Comparison of ENCODE assay signal across 21 mouse cellular contexts in the genomic region with DNA sequence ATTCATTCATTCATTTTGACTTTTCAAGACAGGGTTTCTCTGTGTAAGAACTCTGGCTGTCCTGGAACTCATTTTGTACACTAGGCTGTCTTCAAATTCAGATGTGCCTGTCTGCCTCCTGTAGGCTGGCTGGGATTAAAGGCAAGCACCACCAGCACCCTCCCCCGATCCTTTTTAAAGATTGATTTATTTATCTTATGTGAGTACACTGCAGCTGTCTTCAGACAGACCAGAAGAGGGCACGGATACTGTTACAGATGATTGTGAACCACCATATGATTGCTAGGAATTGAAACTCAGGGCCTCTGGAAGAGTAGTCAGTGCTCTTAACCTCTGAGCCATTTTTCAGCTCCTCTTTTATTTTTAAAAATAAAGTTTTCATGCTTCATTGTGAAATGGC. TPM values are rescaled to one million over a fixed set of nuclear protein-coding genes. Genes with fewer than 3 reads are reported as not detected.
DNase-seq lines count a peak whose midpoint lies in the region; ATAC-seq and TF ChIP-seq lines count a peak whose summit lies in the region.
"Had no signal": no experiment of that assay in that cellular context is flagged by ENCODE, and none has a peak within 500 bp of the region (broad histone marks: within the 10 kb centered on the region; RNA-seq: fewer than 3 reads in every experiment).

No protein-coding gene starts in this region.

- peak; percentile 1 for DNase-seq in embryonic facial prominence, embryonic 14.5 days (ENCODE audit: low spot score)
- no peak for DNase-seq in embryonic facial prominence, embryonic 10.5 days (ENCODE audit: low spot score)
- no peak for DNase-seq in layer of hippocampus, adult 2 months (ENCODE audit: low spot score in 2 of 2)
- no peak for DNase-seq in layer of hippocampus, postnatal 10 days (ENCODE audit: low spot score in 2 of 2)
- peak; percentile 1 for DNase-seq in retina, embryonic 14.5 days (ENCODE audit: low spot score)
- no peak for DNase-seq in retina, postnatal 1 day
- no peak for DNase-seq in hindbrain, postnatal 0 days (ENCODE audit: low spot score)
- DNase-seq in cerebellum, adult 2 months: no peak
- DNase-seq: adrenal gland, postnatal 14 days; cerebellum, adult 18-20 months; cerebellum, postnatal 10 days; forebrain, postnatal 0 days; gastrocnemius, postnatal 36 days; heart, postnatal 10 days; heart, postnatal 4 days had no signal

- no peaks in the 10 kb centered on the region for H3K9me3 ChIP-seq in embryonic facial prominence, embryonic 14.5 days (ENCODE audit: control insufficient read depth, low read length)
- no peaks in the 10 kb centered on the region; the same call in 1 of the 2 replicates for H3K9me3 ChIP-seq in embryonic facial prominence, embryonic 10.5 days
- no peaks in the 10 kb centered on the region for H3K9me3 ChIP-seq in hindbrain, postnatal 0 days (ENCODE audit: low read length)
- H3K9me3 ChIP-seq: forebrain, embryonic 13.5 days; hindbrain, embryonic 12.5 days had no signal

- WGBS in embryonic facial prominence, embryonic 14.5 days: 55% methylated on average over 2 of the region's 2 CpGs
- 68% methylated on average over 2 of the region's 2 CpGs for WGBS in embryonic facial prominence, embryonic 10.5 days
- WGBS in hindbrain, postnatal 0 days: 65% methylated on average over 2 of the region's 2 CpGs
- WGBS in cerebellum, adult 2 months: 71% methylated on average over 2 of the region's 2 CpGs

- TF ChIP-seq POLR2A in cerebellum, adult 2 months (IDR thresholded peaks at IDR 0.05; ENCODE audit: borderline replicate concordance, insufficient read depth, low read length): no peak

- H3K27me3 ChIP-seq in embryonic facial prominence, embryonic 14.5 days (replicated peaks; ENCODE audit: control insufficient read depth, insufficient read depth, low read length): no peaks in the 10 kb centered on the region
- H3K27me3 ChIP-seq in embryonic facial prominence, embryonic 10.5 days (replicated peaks; ENCODE audit: low read depth, poor library complexity, severe bottlenecking): no peaks in the 10 kb centered on the region
- H3K27me3 ChIP-seq in hindbrain, postnatal 0 days (ENCODE audit: insufficient read depth, low read length): no peaks in the 10 kb centered on the region
- no peaks in the 10 kb centered on the region for H3K27me3 ChIP-seq in cerebellum, adult 2 months (ENCODE audit: control insufficient read depth, insufficient read depth, low read length)
- H3K27me3 ChIP-seq: embryonic facial prominence, embryonic 13.5 days; forebrain, embryonic 13.5 days; hindbrain, embryonic 12.5 days; Patski had no signal

- ATAC-seq in embryonic facial prominence, embryonic 14.5 days (ENCODE audit: low read depth): no peak
- no peak for ATAC-seq in hindbrain, postnatal 0 days
- ATAC-seq: activated CD4-positive, CD25-positive, alpha-beta regulatory T cell, adult 4 months; forebrain, embryonic 13.5 days; forebrain, postnatal 0 days; hindbrain, embryonic 16.5 days; Patski had no signal

- peaks cover 13% of the 10 kb centered on the region for H3K36me3 ChIP-seq in embryonic facial prominence, embryonic 14.5 days (ENCODE audit: control insufficient read depth, insufficient read depth, low read length)
- peaks cover 34% of the 10 kb centered on the region for H3K36me3 ChIP-seq in embryonic facial prominence, embryonic 10.5 days (replicated peaks)
- H3K36me3 ChIP-seq in hindbrain, postnatal 0 days (ENCODE audit: insufficient read depth, low read length): no peaks in the 10 kb centered on the region
- H3K36me3 ChIP-seq: hindbrain, embryonic 12.5 days had no signal

- peak; percentile 18; the same call in 1 of the 2 replicates for TF ChIP-seq CTCF in layer of hippocampus, adult 2 months (conservative IDR thresholded peaks at IDR 0.05)
- TF ChIP-seq CTCF in hindbrain, postnatal 0 days (IDR thresholded peaks at IDR 0.05; ENCODE audit: low read depth): no peak
- TF ChIP-seq CTCF in cerebellum, adult 2 months (IDR thresholded peaks at IDR 0.05; ENCODE audit: borderline replicate concordance, insufficient read depth, low read depth, low read length): no peak

- H3K4me1 ChIP-seq in embryonic facial prominence, embryonic 14.5 days (ENCODE audit: control insufficient read depth, insufficient read depth, low read length): peaks cover 7% of the 10 kb centered on the region
- peaks cover 8% of the 10 kb centered on the region for H3K4me1 ChIP-seq in embryonic facial prominence, embryonic 10.5 days
- peaks cover 8% of the 10 kb centered on the region for H3K4me1 ChIP-seq in hindbrain, postnatal 0 days (ENCODE audit: insufficient read depth, low read length)
- peaks cover 8% of the 10 kb centered on the region; the same call in 1 of the 2 replicates for H3K4me1 ChIP-seq in cerebellum, adult 2 months (ENCODE audit: control insufficient read depth, insufficient read depth, low read length)

- H3K4me3 ChIP-seq in embryonic facial prominence, embryonic 14.5 days (ENCODE audit: low read depth, low read length): no peak overlapping the region
- H3K4me3 ChIP-seq in embryonic facial prominence, embryonic 10.5 days: no peak overlapping the region
- no peak overlapping the region for H3K4me3 ChIP-seq in layer of hippocampus, adult 2 months
- H3K4me3 ChIP-seq in hindbrain, postnatal 0 days (ENCODE audit: low read length): no peak overlapping the region
- no peak overlapping the region for H3K4me3 ChIP-seq in cerebellum, adult 2 months (replicated peaks; ENCODE audit: insufficient read depth, low read depth, low read length)
- H3K4me3 ChIP-seq: embryonic facial prominence, embryonic 13.5 days; forebrain, embryonic 13.5 days; hindbrain, embryonic 12.5 days had no signal

- H3K27ac ChIP-seq in embryonic facial prominence, embryonic 14.5 days (replicated peaks; ENCODE audit: low read depth, low read length): no peak overlapping the region
- no peak overlapping the region for H3K27ac ChIP-seq in embryonic facial prominence, embryonic 10.5 days (replicated peaks)
- H3K27ac ChIP-seq in layer of hippocampus, adult 2 months: peak overlapping the region; percentile 8; the same call in 1 of the 2 replicates
- H3K27ac ChIP-seq in hindbrain, postnatal 0 days: no peak overlapping the region
- no peak overlapping the region for H3K27ac ChIP-seq in cerebellum, adult 2 months (ENCODE audit: insufficient read depth, low read length)
- H3K27ac ChIP-seq: embryonic facial prominence, embryonic 13.5 days; forebrain, embryonic 13.5 days; hindbrain, embryonic 12.5 days had no signal

- H3K9ac ChIP-seq in embryonic facial prominence, embryonic 14.5 days (ENCODE audit: low read depth, low read length): no peak overlapping the region
- no peak overlapping the region for H3K9ac ChIP-seq in hindbrain, postnatal 0 days (replicated peaks; ENCODE audit: low read length)
- H3K9ac ChIP-seq: embryonic facial prominence, embryonic 13.5 days; forebrain, embryonic 13.5 days; forebrain, postnatal 0 days; hindbrain, embryonic 12.5 days had no signal

- H3K4me2 ChIP-seq in embryonic facial prominence, embryonic 14.5 days (ENCODE audit: low read depth, low read length): no peak overlapping the region
- no peak overlapping the region for H3K4me2 ChIP-seq in hindbrain, postnatal 0 days (ENCODE audit: low read depth, low read length)
- H3K4me2 ChIP-seq: embryonic facial prominence, embryonic 13.5 days; forebrain, embryonic 13.5 days; hindbrain, embryonic 12.5 days had no signal

RNA-seq across cellular contexts. Expression of gene Ube3c, which starts 6.0 kb away (rescaled TPM):
- polyA plus RNA-seq in embryonic facial prominence, embryonic 14.5 days (2014; fragmentation: Nextera tagmentation; extraction: Ambion mirVana): 36.3 and 39.4 TPM in 2 replicates
- polyA plus RNA-seq in embryonic facial prominence, embryonic 10.5 days (2016; fragmentation: Nextera tagmentation; extraction: Ambion mirVana): 29.9 and 31.9 TPM in 2 replicates
- 10 to 100 TPM; 74.6 to 76.7 TPM for total RNA-seq in layer of hippocampus, adult 2 months (2021)
- total RNA-seq in layer of hippocampus, postnatal 10 days (2021): 10 to 100 TPM; 86.7 to 90.6 TPM
- 59.6 and 69.4 TPM in 2 replicates for total RNA-seq in hindbrain, postnatal 0 days (2014; rRNA removed)
- 35.6 TPM in 2 replicates for polyA plus RNA-seq in hindbrain, postnatal 0 days (2015; fragmentation: Nextera tagmentation; extraction: Ambion mirVana)
- 39.0 and 40.0 TPM in 2 replicates for polyA plus RNA-seq in cerebellum, adult 2 months (2012; rRNA removed)

Comparison
In these comparisons a context has a peak if more than half of its experiments do, and no peak if none do; other contexts are left out.
1. DNase-seq: peak in embryonic facial prominence, embryonic 14.5 days (single experiment) and retina, embryonic 14.5 days (single experiment); none in embryonic facial prominence, embryonic 10.5 days (single experiment), layer of hippocampus, adult 2 months (0 of 2), layer of hippocampus, postnatal 10 days (0 of 2), retina, postnatal 1 day (single experiment), hindbrain, postnatal 0 days (single experiment) and cerebellum, adult 2 months (0 of 2).